Mouse (Mus musculus) heart, embryonic 15.5 days (tissue): ENCODE measurements around the gene Cachd1. TPM values are rescaled to one million over a fixed set of nuclear protein-coding genes. Genes with fewer than 3 reads are reported as not detected.

Experiments used
- ATAC-seq: fragments of 200-750 bp; cut with Nextera tagmentation; replicated peaks from 2 replicates; pipeline ENCODE4 v1.8.0; 2017; ENCODE audit warnings: low read depth, moderate TSS enrichment; ENCODE audit not compliant: insufficient number of reproducible peaks, insufficient read depth, low FRiP score
- H3K27ac ChIP-seq: fragments of 300-500 bp; sonication (generic); 2 replicates; pipeline ENCODE4 v1.5.1; 2015; ENCODE audit warnings: mild to moderate bottlenecking, inconsistent platforms
- H3K27me3 ChIP-seq: fragments of 300-500 bp; sonication (generic); 2 replicates; pipeline ENCODE4 v1.6.1; 2015; ENCODE audit warnings: inconsistent platforms
- H3K36me3 ChIP-seq: fragments of 300-500 bp; sonication (generic); 2 replicates; pipeline ENCODE4 v1.6.1; 2015; ENCODE audit warnings: mild to moderate bottlenecking, inconsistent platforms
- H3K4me1 ChIP-seq: fragments of 300-500 bp; sonication (generic); replicated peaks from 2 replicates; pipeline ENCODE4 v1.6.1; 2015; ENCODE audit warnings: inconsistent platforms
- H3K4me2 ChIP-seq: fragments of 300-500 bp; sonication (generic); 2 replicates; pipeline ENCODE4 v1.6.1; 2015; ENCODE audit warnings: inconsistent platforms, mild to moderate bottlenecking, moderate library complexity
- H3K4me3 ChIP-seq: fragments of 300-500 bp; sonication (generic); 2 replicates; pipeline ENCODE4 v1.5.1; 2015; ENCODE audit warnings: mild to moderate bottlenecking, inconsistent platforms
- H3K9ac ChIP-seq: fragments of 300-500 bp; sonication (generic); 2 replicates; pipeline ENCODE4 v1.6.1; 2015; ENCODE audit warnings: mild to moderate bottlenecking, inconsistent platforms
- H3K9me3 ChIP-seq: fragments of 300-500 bp; sonication (generic); replicated peaks from 2 replicates; pipeline ENCODE4 v1.6.1; 2016; ENCODE audit warnings: inconsistent platforms
- WGBS: fragments of 180-500 bp; shearing (Covaris S2); methylation state at CpG from one replicate; pipeline ENCODE4 v1.1.7; 2015; ENCODE audit warnings: mixed read lengths; 5-methylcytosine and 5-hydroxymethylcytosine counted together
- polyA plus RNA-seq: library from polyadenylated mRNA; unstranded; fragments of >200 nt; fragmentation: Nextera tagmentation; extraction: Ambion mirVana; gene quantifications from 2 replicates; pipeline ENCODE4 v1.2.1, GENCODE M21; 2015

Cachd1 gene
- polyA plus RNA-seq, 1 experiment from 2014 or later: 6.2 TPM

GRCm38 (mm10) chr4:100877351-100877750, 100.9 kb downstream of the Cachd1 start:
- H3K4me3 ChIP-seq: no peak overlapping the region
- no peaks in the 10 kb centered on the region for H3K27me3 ChIP-seq
- ATAC-seq: no peak
- H3K4me2 ChIP-seq: no peak overlapping the region
- no peaks in the 10 kb centered on the region for H3K9me3 ChIP-seq
- no peaks in the 10 kb centered on the region for H3K36me3 ChIP-seq
- H3K9ac ChIP-seq: no peak overlapping the region
- peaks cover 14% of the 10 kb centered on the region for H3K4me1 ChIP-seq
- 63% methylated on average over 3 of the region's 3 CpGs for WGBS
- no peak overlapping the region for H3K27ac ChIP-seq

DNA sequence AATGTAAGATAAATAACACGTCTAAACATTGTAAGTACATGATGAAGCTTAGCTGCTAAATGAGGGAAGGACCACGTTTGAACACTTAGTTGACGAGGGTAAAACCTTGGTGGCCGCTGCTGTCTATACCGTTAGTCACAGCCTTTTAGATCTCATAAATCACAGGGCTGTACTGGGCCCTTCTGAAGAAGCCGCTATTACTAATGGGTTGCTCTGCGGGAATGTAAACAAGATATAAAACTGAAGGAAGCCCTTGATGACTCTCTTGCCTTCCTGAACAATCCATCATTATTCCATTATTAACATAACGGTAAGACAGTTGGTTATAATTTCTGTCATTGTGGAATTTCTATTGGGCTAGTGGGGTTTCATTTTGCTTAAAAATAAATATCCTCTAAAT, 102.9 kb downstream of the Cachd1 start:
- no peak for ATAC-seq
- Histone ChIP-seq H3K27me3 (no peaks in the 10 kb centered on the region), H3K9me3 (no peaks in the 10 kb centered on the region), H3K4me1 (peaks cover 14% of the 10 kb centered on the region), H3K9ac (no peak overlapping the region), H3K36me3 (no peaks in the 10 kb centered on the region), H3K27ac (peak overlapping the region; percentile 52), H3K4me2 (no peak overlapping the region), H3K4me3 (no peak overlapping the region)
- WGBS: 72% methylated on average over 8 of the region's 8 CpGs

DNA sequence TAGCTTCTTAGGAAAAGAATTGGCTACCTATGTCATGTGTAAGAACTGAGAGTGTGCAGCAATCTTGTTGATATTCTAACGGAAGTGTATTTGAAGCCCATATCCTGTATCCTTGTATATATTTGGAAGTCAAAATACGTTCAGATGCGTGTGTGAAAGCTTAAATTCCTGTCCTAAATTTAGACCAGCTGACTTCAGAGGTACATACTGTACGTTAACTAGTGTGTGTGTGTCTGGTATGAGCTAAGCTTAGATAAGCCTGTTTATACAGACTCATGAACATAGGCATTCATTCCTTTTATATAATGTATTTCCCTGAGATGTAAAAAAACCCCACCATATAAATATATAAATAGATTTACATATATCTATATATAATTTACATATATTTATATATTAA, 103.6 kb downstream of the Cachd1 start:
- Histone ChIP-seq H3K4me2 (no peak overlapping the region), H3K27me3 (no peaks in the 10 kb centered on the region), H3K36me3 (no peaks in the 10 kb centered on the region), H3K27ac (peak overlapping the region; percentile 52), H3K9ac (no peak overlapping the region), H3K9me3 (no peaks in the 10 kb centered on the region), H3K4me3 (no peak overlapping the region), H3K4me1 (peaks cover 14% of the 10 kb centered on the region)
- no peak for ATAC-seq
- WGBS: 14% methylated on average over 4 of the region's 4 CpGs

DNA sequence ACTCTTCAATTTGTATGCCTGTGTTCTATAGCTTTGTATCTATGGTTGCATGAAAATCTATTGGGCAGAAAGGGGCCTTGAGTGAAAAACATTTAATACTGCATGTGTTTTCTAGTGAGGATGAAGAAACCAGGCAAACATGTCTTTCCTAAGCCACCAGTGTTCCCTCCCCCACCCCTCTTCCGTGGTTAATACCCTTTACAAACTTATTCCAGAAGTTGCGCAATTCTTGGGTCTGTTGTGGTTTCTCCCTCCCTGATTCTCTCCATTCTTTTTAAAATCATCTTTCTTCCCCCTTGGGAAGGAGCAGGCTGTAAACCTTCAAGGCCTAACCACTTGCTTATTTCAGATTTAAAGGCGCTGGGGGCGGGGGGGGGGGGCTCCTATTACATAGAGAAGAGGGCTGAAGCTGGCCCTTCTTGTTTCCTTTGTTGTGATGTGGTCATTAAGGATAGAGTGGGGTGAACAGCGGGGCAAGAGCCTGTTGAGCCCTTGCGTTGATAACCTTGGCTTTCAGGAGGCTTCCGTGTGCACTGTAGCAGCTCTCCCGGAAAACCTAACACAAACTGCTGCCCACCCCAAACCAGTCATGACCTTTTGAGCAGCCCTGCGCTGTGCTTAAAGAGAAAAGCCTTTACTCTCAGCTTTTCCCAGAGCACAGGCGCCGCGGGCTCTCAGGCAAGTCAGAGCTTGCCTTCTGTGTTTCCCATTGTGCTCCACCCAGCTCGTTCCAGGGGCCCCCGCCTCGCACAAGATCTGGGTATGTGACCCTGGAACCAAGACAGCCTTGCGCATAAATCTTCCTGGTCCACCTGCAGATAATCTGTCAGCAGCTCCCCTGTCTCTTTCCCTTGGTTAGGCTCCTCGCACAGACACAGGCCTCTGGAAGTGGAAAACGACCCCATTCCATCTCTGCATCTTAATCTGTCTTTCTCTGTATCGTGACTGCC, 109.6 kb downstream of the Cachd1 start:
- 0 out of 2 replicates have a peak overlapping the region, but pooled peaks have one; percentile 8 for H3K9ac ChIP-seq
- H3K9me3 ChIP-seq: no peaks in the 10 kb centered on the region
- no peaks in the 10 kb centered on the region for H3K36me3 ChIP-seq
- H3K4me3 ChIP-seq: no peak overlapping the region
- WGBS: 21% methylated on average over 19 of the region's 19 CpGs
- H3K27me3 ChIP-seq: no peaks in the 10 kb centered on the region
- peaks cover 31% of the 10 kb centered on the region for H3K4me1 ChIP-seq
- ATAC-seq: peak; percentile 43
- H3K27ac ChIP-seq: peak overlapping the region; percentile 73
- H3K4me2 ChIP-seq: peak overlapping the region; percentile 31

- H3K36me3 ChIP-seq: no peaks in the 10 kb centered on the region
- H3K4me1 ChIP-seq: peaks cover 27% of the 10 kb centered on the region
- H3K27me3 ChIP-seq: no peaks in the 10 kb centered on the region
- H3K9ac ChIP-seq: no peak overlapping the region
- no peaks in the 10 kb centered on the region for H3K9me3 ChIP-seq
- ATAC-seq: 0 out of 2 replicates have a peak, but pooled peaks have one; percentile 35
- H3K4me2 ChIP-seq: peak overlapping the region; percentile 31; the same call in 1 of the 2 replicates
- no peak overlapping the region for H3K4me3 ChIP-seq
- H3K27ac ChIP-seq: peak overlapping the region; percentile 73
- WGBS: 52% methylated on average over 8 of the region's 8 CpGs
These were observed 110.4 kb downstream of the Cachd1 start for GRCm38 (mm10) chr4:100886743-100887416.

- Histone ChIP-seq H3K27ac (no peak overlapping the region), H3K4me2 (no peak overlapping the region), H3K36me3 (no peaks in the 10 kb centered on the region), H3K27me3 (no peaks in the 10 kb centered on the region), H3K4me1 (peaks cover 36% of the 10 kb centered on the region), H3K9me3 (no peaks in the 10 kb centered on the region), H3K9ac (no peak overlapping the region), H3K4me3 (no peak overlapping the region)
- WGBS: 56% methylated on average over 7 of the region's 7 CpGs
- no peak for ATAC-seq
These were observed 113.9 kb downstream of the Cachd1 start for GRCm38 (mm10) chr4:100890106-100890970.

DNA sequence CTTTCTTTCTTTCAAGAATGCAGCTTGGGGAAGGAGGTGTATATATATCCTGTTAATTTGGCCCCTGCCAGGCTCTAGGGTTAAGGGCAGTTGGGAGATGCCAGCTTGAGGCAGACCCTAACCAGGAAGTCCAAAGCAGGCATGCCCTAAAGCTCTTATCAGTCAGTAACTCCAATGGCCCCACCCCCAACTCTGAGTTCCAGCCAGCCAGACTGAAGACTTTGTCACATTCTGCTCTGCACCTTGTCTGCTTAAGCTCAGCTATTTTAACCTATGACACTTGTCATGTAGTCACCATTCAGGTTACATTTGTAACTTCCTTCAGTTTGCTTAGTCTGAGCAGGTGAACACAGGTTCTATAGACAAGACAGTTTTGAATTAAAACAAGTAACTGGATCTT, 117.3 kb downstream of the Cachd1 start:
- peak overlapping the region; percentile 46 for H3K27ac ChIP-seq

DNA sequence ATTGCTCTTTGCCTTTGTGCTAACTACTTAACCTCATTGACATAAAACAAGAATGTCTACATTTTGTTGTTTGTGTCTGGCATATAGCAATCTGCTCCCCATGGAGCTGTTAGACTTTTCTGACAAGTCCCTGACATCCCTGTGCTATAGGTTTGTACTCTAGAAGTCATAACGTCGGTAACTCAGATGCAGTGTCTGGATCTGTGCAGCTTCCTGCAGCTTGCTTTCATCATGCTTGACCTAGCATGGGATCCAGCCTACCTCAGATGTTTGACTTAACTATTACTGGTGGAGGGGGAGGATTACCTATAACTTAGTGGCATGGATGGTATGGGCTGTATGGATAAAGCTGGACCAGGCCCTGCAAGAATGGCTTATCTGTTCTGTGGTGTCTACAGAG, 117.7 kb downstream of the Cachd1 start:
- 39% methylated on average over 2 of the region's 2 CpGs for WGBS
- no peak for ATAC-seq
- Histone ChIP-seq H3K4me1 (peaks cover 12% of the 10 kb centered on the region), H3K36me3 (no peaks in the 10 kb centered on the region), H3K27me3 (no peaks in the 10 kb centered on the region), H3K4me3 (no peak overlapping the region), H3K4me2 (no peak overlapping the region), H3K9me3 (no peaks in the 10 kb centered on the region), H3K27ac (peak overlapping the region; percentile 46), H3K9ac (no peak overlapping the region)

More for the DNA sequence above, 117.3 kb downstream of the Cachd1 start:
- Histone ChIP-seq H3K9ac (no peak overlapping the region), H3K4me2 (no peak overlapping the region), H3K36me3 (no peaks in the 10 kb centered on the region), H3K27me3 (no peaks in the 10 kb centered on the region), H3K4me3 (no peak overlapping the region), H3K9me3 (no peaks in the 10 kb centered on the region), H3K4me1 (peaks cover 12% of the 10 kb centered on the region)
- no peak; the same call in 1 of the 2 replicates for ATAC-seq

DNA sequence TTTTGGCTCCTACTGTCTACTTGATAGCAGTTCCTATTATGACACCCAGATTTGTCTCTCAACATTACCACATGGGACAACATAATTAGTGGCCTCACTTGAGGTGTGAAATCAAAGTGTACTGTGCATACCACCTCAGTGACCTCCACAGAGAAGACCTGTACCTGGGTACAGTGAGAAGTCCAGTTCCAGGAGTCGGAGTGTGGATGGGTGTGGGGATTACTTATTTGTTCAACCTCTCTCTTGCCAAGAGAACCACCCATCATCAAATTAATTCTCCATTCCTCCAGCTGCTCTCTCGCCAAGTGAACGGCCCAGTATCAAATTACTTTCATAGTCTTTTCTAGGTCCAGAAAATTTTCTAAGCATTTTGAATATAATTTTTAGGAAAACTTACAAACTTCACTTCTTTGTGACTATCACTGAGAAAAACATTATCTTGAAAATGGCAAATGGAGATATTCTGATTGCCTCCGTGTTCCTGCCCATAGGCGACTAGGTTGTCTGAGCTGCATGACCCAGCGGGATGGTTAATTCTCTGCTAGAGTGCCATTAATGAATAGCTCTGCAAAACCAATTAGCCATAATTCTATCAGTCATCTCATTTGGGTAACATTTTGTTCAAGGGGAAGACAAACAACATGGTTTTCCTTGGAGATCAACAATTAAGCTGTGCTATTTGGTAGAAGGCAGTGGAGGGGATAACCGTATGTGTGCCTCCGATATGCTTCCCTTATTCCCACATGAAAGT, 120.0 kb downstream of the Cachd1 start:
- Histone ChIP-seq H3K4me2 (no peak overlapping the region), H3K27ac (no peak overlapping the region), H3K4me1 (peaks cover 8% of the 10 kb centered on the region), H3K36me3 (no peaks in the 10 kb centered on the region), H3K9ac (no peak overlapping the region), H3K9me3 (no peaks in the 10 kb centered on the region), H3K4me3 (no peak overlapping the region), H3K27me3 (no peaks in the 10 kb centered on the region)
- WGBS: 87% methylated on average over 8 of the region's 8 CpGs
- ATAC-seq: no peak

- ATAC-seq: no peak
- H3K4me1 ChIP-seq: peaks cover 8% of the 10 kb centered on the region
- no peaks in the 10 kb centered on the region for H3K27me3 ChIP-seq
- no peaks in the 10 kb centered on the region for H3K36me3 ChIP-seq
- H3K4me2 ChIP-seq: no peak overlapping the region
- H3K9ac ChIP-seq: no peak overlapping the region
- no peaks in the 10 kb centered on the region for H3K9me3 ChIP-seq
- H3K4me3 ChIP-seq: no peak overlapping the region
- no peak overlapping the region for H3K27ac ChIP-seq
- WGBS: 91% methylated on average over 3 of the region's 3 CpGs
These were observed 121.5 kb downstream of the Cachd1 start for GRCm38 (mm10) chr4:100897943-100898342.
